Comparison of ENCODE assay signal across 20 mouse cellular contexts in the genomic region with DNA sequence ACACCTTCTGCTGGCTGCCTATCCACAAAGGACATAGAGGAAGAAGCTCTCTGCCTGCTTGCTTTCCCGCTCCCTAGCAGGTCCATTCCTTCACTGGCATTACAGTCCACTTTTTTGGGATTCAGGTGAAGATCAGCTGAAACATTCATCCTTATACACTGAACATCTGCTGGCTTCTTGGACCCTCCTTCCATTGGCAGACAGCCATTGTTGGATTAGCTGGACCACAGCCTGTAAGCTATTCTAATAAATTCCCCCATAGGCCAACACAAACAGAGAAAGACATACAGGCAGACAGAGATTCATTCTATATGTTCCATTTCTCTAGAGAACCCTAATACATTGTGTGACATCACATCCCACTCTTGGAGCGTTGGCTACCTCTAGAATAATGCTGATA. TPM values are rescaled to one million over a fixed set of nuclear protein-coding genes. Genes with fewer than 3 reads are reported as not detected.
"Had no signal": no experiment of that assay in that cellular context is flagged by ENCODE, and none has a peak within 500 bp of the region (broad histone marks: within the 10 kb centered on the region; RNA-seq: fewer than 3 reads in every experiment).

No protein-coding gene starts in this region.

- DNase-seq: lung, adult 18-20 months; lung, embryonic 14.5 days; lung, postnatal 10 days; lung, postnatal 4 days; right cerebral cortex, postnatal 14 days; thymus, adult 2 months; thymus, postnatal 25 days; thymus, postnatal 4 days had no signal

- H3K9ac ChIP-seq: lung, embryonic 14.5 days; midbrain, embryonic 13.5 days; neural tube, embryonic 13.5 days; stomach, embryonic 15.5 days had no signal

- H3K4me1 ChIP-seq: midbrain, embryonic 10.5 days; stomach, embryonic 15.5 days had no signal

- H3K27ac ChIP-seq: midbrain, embryonic 10.5 days; midbrain, embryonic 13.5 days; neural tube, embryonic 13.5 days; stomach, embryonic 15.5 days; stomach, postnatal 0 days had no signal

- ATAC-seq: midbrain, embryonic 13.5 days; midbrain, embryonic 16.5 days had no signal

- H3K9me3 ChIP-seq: midbrain, embryonic 10.5 days; midbrain, embryonic 13.5 days; neural tube, embryonic 13.5 days; stomach, embryonic 15.5 days had no signal

- H3K4me3 ChIP-seq: midbrain, embryonic 10.5 days; midbrain, embryonic 13.5 days; myocyte; neural tube, embryonic 13.5 days; stomach, embryonic 15.5 days had no signal

- H3K4me2 ChIP-seq: lung, embryonic 14.5 days; midbrain, embryonic 13.5 days; neural tube, embryonic 13.5 days; stomach, embryonic 15.5 days had no signal

- H3K36me3 ChIP-seq: midbrain, embryonic 10.5 days; stomach, embryonic 15.5 days had no signal

RNA-seq across cellular contexts. Expression of a gene that starts 53.2 kb away (rescaled TPM):
- total RNA-seq: megakaryocyte, adult 5-6 weeks; megakaryocyte-erythroid progenitor cell, adult 5-6 weeks; neutrophil, adult 5-6 weeks had no signal
- polyA plus RNA-seq: liver, embryonic 16.5 days; lung, embryonic 14.5 days; lung, embryonic 16.5 days; midbrain, embryonic 10.5 days had no signal
